Mouse (Mus musculus) neutrophil, adult 5-6 weeks (primary cell): ENCODE data around the gene Ktn1. TPM values are rescaled to one million over a fixed set of nuclear protein-coding genes. Genes with fewer than 3 reads are reported as not detected.

Experiments used
- ATAC-seq: fragments of 151-379, 151-347 bp; 2 replicates; pipeline ENCODE4 v1.8.0; 2017; ENCODE audit warnings: mild to moderate bottlenecking, moderate TSS enrichment; ENCODE audit not compliant: insufficient number of reproducible peaks, poor library complexity, low FRiP score, severe bottlenecking; ENCODE audit errors: extremely low read depth
- total RNA-seq: library from RNA; stranded (forward); fragments of 200-1000 nt; gene quantifications from 2 replicates; pipeline ENCODE4 v1.2.3, GENCODE M21; 2017

The Ktn1 gene
- total RNA-seq, 1 experiment from 2014 or later, result 124 TPM

DNA sequence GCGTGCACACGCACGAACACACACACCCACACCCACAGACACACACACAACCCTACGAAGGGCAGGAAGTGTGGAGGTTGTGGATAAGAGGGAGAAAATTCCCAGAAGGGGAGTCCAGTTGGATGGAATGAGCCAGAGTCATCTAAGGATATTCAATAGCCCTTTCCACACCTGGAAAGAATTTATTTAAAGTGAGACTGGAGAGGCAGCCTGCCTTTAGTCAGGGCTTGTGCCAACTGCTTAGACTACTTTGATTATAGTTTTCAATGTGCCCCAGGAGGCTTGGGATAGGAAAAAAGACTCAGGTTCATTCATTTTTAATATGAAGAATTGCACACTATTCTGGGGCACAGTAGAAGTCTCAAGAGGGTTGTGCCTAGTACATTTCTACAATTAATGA is 96.8 kb downstream of the Ktn1 start:
- no peak for ATAC-seq

DNA sequence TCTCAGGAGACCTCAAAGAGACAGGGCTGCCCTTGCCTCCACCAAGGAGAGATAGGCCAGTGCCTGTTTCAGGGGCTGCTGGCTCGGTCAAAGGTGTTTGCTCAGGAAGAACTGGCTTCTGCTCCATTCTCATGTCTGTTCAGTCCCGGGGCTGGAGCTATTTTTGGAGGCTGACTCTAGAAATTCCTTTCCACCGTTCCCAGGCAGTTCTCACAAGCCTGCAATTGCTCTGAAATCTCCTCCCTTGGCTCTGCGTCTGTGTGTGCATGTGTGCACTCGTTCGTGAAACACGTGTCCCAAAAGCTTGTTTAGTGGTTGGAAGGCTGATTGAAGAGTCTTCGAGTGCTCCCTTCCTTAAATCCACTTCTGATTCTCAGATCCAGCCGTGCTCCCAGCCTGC is 99.3 kb downstream of the Ktn1 start:
- ATAC-seq, result no peak

DNA sequence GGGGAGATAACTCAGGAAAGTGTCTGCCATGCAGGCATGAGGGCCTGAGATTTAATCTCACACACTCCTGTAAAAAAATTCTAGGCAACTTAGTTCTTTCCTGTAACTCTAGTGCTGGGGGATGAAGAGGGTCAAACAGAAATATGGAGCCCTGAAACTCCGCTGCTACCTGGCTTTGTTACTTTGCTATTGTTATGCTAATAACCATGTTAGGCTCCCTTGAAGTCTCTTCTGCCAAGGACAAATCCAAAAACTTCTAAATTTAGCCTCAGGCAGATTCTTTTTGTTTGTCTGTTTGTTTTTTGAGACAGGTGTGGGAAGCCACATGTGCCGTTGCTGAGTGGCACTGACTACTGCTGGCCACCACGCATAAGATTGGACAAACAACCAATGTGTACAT is 100.5 kb downstream of the Ktn1 start:
- ATAC-seq, result no peak

DNA sequence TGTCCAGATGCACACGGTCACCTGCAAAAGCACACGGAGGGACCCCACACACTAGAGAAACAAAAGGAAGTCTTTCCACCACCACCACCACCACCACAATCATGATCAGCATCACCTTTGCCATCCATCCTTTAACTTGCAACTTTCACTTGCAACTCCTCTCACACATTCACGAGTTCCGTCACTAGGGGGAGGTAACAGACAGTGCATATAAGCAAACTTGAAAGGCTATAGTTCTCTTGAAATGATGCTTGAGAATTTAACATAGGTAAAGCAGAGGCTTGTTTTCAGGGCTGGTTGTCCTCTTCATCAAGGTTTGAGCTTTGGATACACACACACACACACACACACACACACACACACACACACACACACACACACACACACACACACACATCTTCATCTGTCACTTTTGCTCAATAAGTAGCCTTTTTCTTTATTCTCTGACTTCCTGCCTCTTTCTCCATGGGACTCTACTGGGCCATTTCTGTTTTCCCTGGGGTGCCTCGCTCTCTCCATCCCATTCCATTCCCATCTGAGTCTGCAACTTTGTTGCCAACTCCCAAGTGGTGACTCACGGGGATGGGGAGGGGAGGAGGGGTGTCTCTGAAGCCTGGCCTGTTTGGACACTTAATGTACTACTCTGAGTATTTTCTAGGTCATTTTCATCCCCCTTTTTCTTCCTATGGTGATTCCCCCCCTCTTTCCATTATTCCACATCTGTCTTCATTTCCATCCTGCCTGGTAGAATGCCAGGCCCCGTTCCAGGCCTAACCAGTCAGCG is 103.4 kb downstream of the Ktn1 start:
- no peak for ATAC-seq

DNA sequence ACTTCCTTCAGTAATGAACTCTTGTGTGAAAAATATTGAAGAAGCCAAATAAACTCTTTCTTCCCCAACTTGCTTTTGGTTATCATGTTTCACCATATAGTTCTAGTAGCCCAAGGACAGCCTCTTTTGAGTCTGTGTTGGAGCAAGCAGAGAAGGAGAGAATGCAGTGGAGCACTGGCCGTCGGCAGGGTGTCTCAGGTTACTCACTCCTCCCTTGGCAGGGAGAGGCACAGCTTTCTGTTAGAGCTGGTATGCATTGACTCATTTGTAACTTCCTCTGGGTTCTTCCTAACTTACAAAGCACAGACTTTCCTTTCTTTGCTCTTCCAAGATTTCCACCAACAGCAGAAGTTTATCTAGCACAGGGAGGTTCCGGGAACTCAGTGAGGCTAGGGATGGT is 105.3 kb downstream of the Ktn1 start:
- ATAC-seq, result no peak

DNA sequence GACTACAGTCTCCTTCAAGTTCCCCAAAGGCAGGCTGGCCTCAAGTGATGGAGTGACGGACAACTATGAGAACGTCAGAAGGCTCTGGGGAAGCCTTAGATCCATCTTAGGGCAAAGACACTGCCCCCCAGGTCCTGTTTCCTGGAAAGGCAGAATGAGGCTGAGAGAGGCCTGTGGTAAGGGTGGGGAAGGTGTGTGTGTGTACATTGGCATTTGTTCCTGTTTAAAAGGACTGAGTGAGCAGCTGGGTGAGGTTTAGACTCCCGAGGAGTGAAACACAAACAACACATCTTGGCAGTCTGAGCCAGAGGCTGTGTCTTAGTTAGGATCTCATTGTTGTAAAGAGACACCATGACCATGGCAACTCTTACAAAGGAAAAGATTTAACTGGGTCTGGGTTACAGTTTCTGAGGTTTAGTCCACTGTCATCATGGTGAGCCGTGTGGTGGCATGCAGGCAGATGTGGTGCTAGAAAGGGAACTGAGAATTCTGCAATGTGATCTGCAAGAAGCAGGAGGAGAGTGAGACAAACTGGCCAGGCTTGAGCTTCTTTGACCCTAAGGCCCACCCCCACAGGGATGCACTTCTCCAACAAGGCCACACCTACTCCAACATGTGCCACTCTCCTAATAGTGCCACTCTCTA is 106.1 kb downstream of the Ktn1 start:
- ATAC-seq, result no peak

DNA sequence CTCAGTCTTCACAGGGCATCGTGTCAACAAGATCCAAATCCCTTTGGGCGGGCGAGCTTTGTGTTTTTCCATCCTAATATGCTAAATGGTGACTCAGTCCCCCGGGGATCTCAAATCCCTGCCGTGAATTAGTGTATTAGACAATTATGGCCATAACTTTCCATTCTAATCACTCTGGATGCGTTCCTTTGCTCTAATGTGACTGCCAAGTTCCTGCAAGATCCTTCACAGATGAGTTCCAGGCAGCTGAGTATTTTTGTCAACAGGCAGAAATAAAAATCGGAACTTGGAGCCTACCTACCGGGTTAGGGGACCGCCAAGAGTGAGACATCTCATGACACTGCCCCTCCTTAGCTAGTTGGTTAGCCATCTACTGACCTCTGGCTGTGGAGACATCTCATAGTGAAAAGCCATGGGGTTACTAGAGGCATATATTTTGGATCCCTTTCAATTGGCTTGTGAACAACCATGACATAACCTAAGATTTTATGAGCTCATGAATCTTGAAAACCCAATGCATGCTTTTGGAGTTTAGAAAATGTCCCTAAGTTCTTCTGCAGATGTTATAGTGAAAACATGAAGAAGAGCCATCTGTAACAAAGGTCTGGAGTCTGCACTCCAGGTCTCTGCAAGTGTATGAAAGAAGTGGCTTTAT is 108.3 kb downstream of the Ktn1 start:
- no peak for ATAC-seq

DNA sequence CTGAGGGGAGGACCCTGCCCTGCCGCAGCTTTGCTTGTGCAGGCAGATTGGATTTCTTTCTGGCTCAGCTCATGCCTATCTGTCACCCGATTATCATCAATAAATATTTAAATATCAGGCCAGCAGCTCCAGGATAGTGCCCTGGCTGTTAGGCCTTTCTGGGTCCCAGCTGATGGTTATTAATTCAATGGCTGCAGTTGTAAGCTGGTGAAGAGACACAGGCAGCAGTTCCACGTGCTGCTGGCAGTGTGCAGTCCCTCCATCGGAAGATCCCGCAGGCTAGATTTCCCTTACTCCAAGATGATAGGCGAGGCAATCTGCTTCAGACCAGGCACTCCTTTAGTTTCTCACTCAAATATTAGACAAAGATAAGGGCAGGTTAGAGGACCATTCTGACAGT is 116.9 kb downstream of the Ktn1 start:
- ATAC-seq, result no peak

DNA sequence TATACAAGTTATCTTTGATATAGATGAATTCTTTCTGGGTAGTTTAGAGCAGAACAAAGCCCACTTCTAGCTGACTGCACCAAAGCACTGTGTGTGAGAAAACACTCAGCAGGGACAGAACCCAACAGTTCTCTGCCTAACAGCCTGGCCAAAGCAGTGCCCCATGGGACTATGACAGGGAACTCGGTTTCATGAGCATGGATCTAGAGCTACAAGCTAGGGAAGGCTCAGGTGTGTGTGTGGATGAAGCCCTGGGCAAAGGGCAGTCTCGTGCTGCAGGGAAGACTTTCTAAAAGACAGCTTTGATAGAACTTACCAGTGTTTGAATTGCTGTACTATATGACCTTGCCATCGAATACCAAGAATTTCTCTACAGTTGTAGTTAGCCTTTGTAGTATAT is 117.5 kb downstream of the Ktn1 start:
- ATAC-seq, result no peak

DNA sequence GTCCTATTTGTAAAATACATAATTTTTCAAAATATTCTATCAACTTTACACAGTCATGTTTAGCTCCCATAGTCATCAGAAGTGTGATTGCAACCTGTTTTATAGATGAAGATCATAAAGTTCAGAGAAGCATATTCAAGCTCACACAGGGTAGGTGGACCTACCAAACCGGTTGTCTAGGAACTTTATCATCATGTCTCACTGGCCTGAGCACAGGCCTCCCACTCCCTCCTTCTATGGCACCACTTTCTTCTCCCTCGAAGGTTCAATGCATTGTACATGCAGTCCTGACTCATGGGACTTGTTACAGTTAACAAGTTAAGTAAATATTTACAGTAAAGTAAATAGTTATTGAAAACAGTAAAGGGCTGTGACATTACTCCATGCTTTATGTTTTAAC is 118.1 kb downstream of the Ktn1 start:
- ATAC-seq, result no peak

DNA sequence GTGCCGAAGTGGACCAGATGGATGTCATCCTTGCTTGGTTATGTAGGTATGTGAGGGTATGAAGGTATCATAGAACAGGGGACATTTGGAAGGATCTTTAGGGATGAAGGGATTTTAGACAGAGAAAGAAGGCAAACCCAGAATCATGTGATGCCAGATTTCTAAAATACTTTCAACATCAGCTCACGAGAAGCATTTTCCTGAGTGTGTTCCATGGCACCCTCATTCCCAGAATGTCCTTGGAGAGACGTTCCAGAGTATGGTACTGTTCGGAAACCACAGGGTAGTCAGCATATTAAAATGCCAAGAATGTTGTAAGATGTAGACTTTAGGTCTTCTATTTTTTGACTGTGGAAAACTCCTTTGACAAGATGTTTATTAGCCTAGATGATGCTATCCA is 123.2 kb downstream of the Ktn1 start:
- ATAC-seq, result no peak

DNA sequence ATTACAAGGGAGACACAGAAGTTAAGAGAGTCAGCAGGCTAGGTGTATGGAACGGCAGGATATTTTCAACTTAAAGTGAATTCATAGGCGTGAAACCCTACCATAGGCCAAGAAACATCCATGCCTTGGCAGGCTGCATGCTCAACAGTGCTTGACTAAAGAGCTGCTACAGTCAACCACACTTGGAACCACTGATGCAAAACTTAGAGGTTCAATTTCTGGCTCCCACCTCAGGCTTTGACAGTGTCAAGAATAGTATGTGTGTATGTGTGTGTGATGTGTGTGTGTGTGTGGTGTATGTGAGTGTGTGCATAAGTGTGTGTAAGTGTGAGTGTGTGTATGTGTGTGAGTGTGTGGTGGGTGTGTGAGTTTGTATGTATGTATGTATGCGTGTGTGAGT is 127.3 kb downstream of the Ktn1 start:
- no peak for ATAC-seq

DNA sequence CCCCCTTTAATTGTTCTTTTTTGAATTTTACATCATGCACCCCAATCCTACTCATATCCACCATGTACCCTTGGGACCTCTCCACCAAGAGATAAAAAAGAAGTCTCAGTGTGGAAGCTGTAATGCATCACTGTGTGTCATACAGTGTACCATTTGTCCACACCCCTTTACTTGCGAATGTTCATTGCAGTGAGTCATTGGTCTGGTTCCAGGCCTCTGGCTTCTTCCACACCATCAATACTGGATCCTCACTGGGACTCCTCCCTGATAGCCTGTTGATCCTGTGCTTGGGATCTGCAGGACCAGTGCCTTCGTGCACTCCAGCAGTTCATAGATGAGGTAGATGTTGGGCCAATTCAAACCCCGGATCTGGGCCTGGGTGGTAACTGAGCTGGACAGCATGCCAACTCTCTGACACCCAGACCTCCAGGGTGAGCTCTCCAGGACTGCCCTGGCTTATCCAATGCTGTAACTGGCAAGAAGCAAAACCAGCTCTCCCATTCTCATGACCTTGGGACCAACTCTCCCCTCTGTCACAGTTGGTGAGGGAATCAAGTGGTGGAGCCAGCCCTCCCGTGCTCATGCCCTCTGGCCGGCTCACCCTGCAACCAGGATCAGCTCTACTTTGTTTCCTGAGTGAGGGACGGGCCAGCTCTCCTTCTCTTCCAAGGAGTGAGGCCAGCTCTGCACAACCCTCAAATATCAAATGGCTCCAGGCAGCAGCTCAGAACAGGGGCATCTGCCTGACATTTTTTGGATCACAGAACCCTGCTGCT is 128.2 kb downstream of the Ktn1 start:
- no peak for ATAC-seq

DNA sequence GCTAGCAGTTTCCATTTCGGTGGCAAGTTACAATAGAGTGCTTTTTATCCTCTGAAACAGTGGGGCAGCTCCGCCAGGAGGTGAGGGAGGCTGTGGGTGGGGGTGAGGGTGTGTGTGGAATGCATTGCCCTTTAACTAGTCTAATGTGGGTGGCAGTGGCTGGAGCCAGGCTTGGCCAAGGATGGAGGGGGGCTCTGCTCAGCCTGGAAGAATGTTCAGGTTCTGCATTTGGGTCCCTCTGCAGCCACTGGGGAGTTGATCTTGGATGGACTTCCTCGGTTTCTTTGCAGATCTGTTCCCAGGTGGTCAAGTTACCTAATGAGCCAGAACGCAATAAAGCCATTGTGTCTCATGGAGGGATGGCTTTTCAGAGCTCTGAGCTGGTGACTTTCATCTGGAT is 137.9 kb downstream of the Ktn1 start:
- no peak for ATAC-seq

Other genes starting within 250 kb of the Ktn1 start
- 5.2 and 5.5 TPM in 2 replicates for gene Dlgap5, start 230.0 kb upstream of the Ktn1 start, total RNA-seq
- gene Fbxo34, start 198.0 kb upstream of the Ktn1 start, total RNA-seq, result 19.0 and 24.6 TPM in 2 replicates
- gene Atg14, start 77.8 kb upstream of the Ktn1 start, total RNA-seq, result 5.5 and 5.6 TPM in 2 replicates